Mouse (Mus musculus): Measurements from ENCODE around the gene Asdurf. TPM values are rescaled to one million over a fixed set of nuclear protein-coding genes. Genes with fewer than 3 reads are reported as not detected.

The Asdurf gene
- polyA plus RNA-seq, 1 experiment from 2014 or later, result 15.8 TPM

DNA sequence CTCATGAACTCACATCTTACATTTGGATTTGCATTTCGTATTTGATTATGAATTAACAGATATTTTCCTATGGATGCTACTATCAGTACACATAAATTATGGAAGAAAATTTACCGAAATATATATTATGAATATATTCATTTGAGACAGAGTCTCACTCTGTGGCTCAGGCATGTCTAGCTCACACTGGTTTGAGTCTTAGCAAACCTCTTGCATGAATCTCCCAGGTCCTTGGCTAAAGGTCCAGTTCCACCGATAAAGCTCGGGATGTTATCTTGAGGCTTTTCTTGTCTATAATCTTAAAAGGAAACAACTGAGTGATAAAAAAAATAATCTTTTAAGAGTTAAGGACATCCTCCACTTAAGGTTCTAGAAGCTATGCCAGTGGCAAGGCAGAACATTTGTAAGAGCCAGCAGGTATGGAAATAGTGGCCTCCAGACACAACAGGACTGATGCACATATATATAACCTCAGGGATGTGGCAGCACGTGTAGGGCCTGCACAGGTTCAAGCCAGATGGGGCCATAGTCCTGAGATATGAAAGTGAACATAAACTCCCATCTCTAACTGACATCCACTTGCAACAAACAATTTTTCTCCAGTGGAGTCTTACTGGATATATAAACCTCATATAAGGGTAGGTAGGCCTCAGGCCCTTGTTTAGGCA is 27.5 kb downstream of the Asdurf start:
- Histone ChIP-seq H3K36me3 (ENCODE audit: poor library complexity, severe bottlenecking) (peaks cover 22% of the 10 kb centered on the region), H3K4me1 (no peaks in the 10 kb centered on the region), H3K9me3 (replicated peaks) (no peaks in the 10 kb centered on the region), H3K27ac (no peak overlapping the region), H3K4me3 (no peak overlapping the region), H3K4me2 (no peak overlapping the region), H3K27me3 (no peaks in the 10 kb centered on the region), H3K9ac (no peak overlapping the region)
- 95% methylated on average over 5 of the region's 5 CpGs for WGBS
- no peak for ATAC-seq

DNA sequence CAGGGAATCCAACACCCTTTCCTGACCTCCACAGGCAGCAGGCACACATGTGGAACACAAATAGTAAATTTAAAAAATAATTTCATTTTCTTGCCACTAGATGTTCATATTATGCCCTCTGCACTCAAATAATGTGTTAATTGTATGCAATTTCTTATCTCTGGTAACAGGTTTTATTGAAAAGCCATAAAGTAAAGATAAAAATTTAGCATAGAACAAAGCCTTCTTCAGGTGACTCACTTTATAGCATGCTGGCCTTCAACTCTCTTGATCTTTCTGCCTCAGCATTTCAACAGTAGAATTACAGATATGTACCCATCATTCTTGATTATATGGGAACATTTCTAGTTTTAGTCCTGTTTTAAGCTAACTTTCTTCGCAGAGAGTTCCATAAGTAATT is 28.1 kb downstream of the Asdurf start:
- peaks cover 22% of the 10 kb centered on the region for H3K36me3 ChIP-seq (ENCODE audit: poor library complexity, severe bottlenecking)
- H3K4me3 ChIP-seq, result no peak overlapping the region
- no peak overlapping the region for H3K9ac ChIP-seq
- no peaks in the 10 kb centered on the region for H3K27me3 ChIP-seq
- H3K27ac ChIP-seq, result no peak overlapping the region
- ATAC-seq, result no peak
- no peaks in the 10 kb centered on the region for H3K9me3 ChIP-seq (replicated peaks)
- 92% methylated on average over 1 of the region's 1 CpGs for WGBS
- no peak overlapping the region for H3K4me2 ChIP-seq
- H3K4me1 ChIP-seq, result no peaks in the 10 kb centered on the region

DNA sequence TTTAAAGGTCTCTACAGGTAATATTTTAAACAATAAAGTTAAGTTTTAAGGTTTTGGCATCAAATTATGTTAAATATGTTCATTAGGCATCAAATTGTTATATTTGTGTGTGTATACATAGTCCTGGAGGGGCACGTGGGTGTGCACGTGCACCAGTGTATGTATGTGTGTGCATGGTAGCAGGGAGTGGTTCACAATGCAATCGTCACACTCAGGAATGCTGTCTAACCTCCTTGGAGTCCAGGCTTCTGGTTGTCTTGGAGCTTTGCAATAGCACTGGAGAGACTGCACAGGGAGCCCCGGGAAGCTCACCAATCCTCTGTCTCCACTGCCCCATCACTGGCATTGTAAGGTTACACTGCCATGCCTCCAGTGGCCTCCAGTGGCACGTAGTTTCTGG is 29.2 kb downstream of the Asdurf start:
- ATAC-seq, result no peak
- H3K4me1 ChIP-seq, result no peaks in the 10 kb centered on the region

GRCm38 (mm10) chr1:53321662-53322344 is 30.6 kb downstream of the Asdurf start:
- no peaks in the 10 kb centered on the region for H3K27me3 ChIP-seq
- H3K9ac ChIP-seq, result no peak overlapping the region
- H3K4me2 ChIP-seq, result no peak overlapping the region
- 98% methylated on average over 4 of the region's 4 CpGs for WGBS
- H3K27ac ChIP-seq, result no peak overlapping the region
- no peaks in the 10 kb centered on the region for H3K9me3 ChIP-seq (replicated peaks)
- no peaks in the 10 kb centered on the region for H3K4me1 ChIP-seq
- no peak overlapping the region for H3K4me3 ChIP-seq
- H3K36me3 ChIP-seq (ENCODE audit: poor library complexity, severe bottlenecking), result peaks cover 37% of the 10 kb centered on the region
- no peak for ATAC-seq

More for the DNA sequence above, 29.2 kb downstream of the Asdurf start:
- Histone ChIP-seq H3K36me3 (ENCODE audit: poor library complexity, severe bottlenecking) (peaks cover 26% of the 10 kb centered on the region), H3K4me2 (no peak overlapping the region), H3K9me3 (replicated peaks) (no peaks in the 10 kb centered on the region), H3K27me3 (no peaks in the 10 kb centered on the region), H3K27ac (no peak overlapping the region), H3K9ac (no peak overlapping the region), H3K4me3 (no peak overlapping the region)
- 93% methylated on average over 5 of the region's 5 CpGs for WGBS

DNA sequence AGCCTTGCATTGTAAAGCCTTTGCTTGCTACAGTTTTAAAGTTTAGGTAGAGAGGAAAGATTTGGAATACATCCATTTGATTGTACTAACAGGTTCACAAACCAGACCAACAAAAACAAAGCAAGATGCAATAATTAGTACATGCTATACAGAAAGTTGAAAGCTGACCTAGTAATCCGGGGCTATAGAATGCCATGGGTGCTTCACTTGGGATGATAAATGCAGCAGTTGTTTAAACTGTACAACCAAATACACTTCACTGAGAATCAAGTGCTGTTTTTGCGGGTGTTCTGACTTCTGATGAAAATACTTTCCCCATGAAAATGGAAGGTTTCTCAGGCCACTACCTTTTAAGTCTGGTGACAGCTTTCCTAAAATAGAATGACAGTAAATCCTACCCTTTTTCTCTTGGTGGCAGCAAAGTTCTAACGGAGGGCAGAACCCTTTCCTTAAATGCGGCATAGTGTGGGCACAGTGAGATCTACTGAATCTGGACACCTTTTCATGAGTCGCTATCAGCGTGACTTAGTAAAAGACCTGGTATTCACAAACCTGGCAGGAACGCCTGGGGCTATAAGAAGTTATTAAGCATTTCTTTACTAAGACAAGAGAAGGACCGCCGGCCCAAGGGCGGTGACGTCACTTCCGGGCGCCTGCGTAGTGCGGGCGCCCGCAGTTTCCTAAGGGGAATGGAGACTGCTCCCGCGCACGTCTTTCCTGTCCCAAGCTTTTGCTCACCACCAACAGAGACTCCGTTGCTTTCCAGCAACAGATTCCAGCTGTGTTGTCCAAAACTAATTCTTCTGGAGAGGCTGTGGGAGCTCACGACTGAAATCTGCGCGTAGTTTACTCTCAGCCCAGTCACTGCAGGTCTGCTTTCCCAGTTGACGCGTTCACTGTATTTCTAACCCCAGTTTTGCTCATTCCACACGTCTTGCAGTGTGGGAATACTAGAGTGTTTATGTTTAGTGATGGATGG is 39.1 kb downstream of the Asdurf start, which contains the start of gene Osgepl1:
Gene Osgepl1 (plus strand): TSS at position 636 of the 979 bp plus-strand sequence.
- Histone ChIP-seq H3K9me3 (replicated peaks) (no peaks in the 10 kb centered on the region), H3K9ac (peak within 1 kb of the TSS; percentile 82), H3K4me2 (peak within 1 kb of the TSS; percentile 66), H3K27ac (peak within 1 kb of the TSS; percentile 77), H3K4me3 (peak within 1 kb of the TSS; percentile 67), H3K36me3 (ENCODE audit: poor library complexity, severe bottlenecking) (peaks cover 32% of the 10 kb centered on the region), H3K4me1 (peaks cover 16% of the 10 kb centered on the region), H3K27me3 (no peaks in the 10 kb centered on the region)
- ATAC-seq, result peak; percentile 99
- WGBS, result 3% methylated on average over 27 of the region's 27 CpGs

GRCm38 (mm10) chr1:53300506-53300905 is 51.9 kb downstream of the Asdurf start:
- no peak for ATAC-seq
- H3K4me1 ChIP-seq, result peaks cover 12% of the 10 kb centered on the region
- H3K4me3 ChIP-seq, result no peak overlapping the region
- no peak overlapping the region for H3K4me2 ChIP-seq
- H3K36me3 ChIP-seq (ENCODE audit: poor library complexity, severe bottlenecking), result peaks cover 21% of the 10 kb centered on the region; the same call in 1 of the 2 replicates
- H3K9ac ChIP-seq, result no peak overlapping the region
- no peak overlapping the region for H3K27ac ChIP-seq
- no peaks in the 10 kb centered on the region for H3K27me3 ChIP-seq
- 89% methylated on average over 4 of the region's 4 CpGs for WGBS
- H3K9me3 ChIP-seq (replicated peaks), result no peaks in the 10 kb centered on the region

Other genes with a start within 250 kb of the Asdurf start
- gene 1700019A02Rik, start 165.0 kb downstream of the Asdurf start, polyA plus RNA-seq (2015; fragmentation: Nextera tagmentation; extraction: Ambion mirVana), result not detected in 2 replicates
- 17.6 and 20.2 TPM in 2 replicates for gene Pms1, start 55.6 kb downstream of the Asdurf start, polyA plus RNA-seq (2015; fragmentation: Nextera tagmentation; extraction: Ambion mirVana)
- gene Ormdl1, start 55.5 kb downstream of the Asdurf start, polyA plus RNA-seq (2015; fragmentation: Nextera tagmentation; extraction: Ambion mirVana), result 72.3 and 76.5 TPM in 2 replicates
- gene Gm28778, start 55.5 kb downstream of the Asdurf start, polyA plus RNA-seq (2015; fragmentation: Nextera tagmentation; extraction: Ambion mirVana), result not detected in 2 replicates
- 28.4 and 28.8 TPM in 2 replicates for gene Osgepl1, start 39.0 kb downstream of the Asdurf start, polyA plus RNA-seq (2015; fragmentation: Nextera tagmentation; extraction: Ambion mirVana)
- 1.3 and 1.5 TPM in 2 replicates for gene Gm28551, start within 50 bp of the Asdurf start, polyA plus RNA-seq (2015; fragmentation: Nextera tagmentation; extraction: Ambion mirVana)
- gene Asnsd1, start 133 bp upstream of the Asdurf start, polyA plus RNA-seq (2015; fragmentation: Nextera tagmentation; extraction: Ambion mirVana), result 68.7 and 75.0 TPM in 2 replicates